Mouse (Mus musculus) urinary bladder, adult 18-20 months (tissue): ENCODE measurements at regions not wholly inside any gene's neighbourhood (a gene's known extent, or its start where the extent isn't known, plus 50 kb on each side); places are given as distances from the start of the nearest gene placed in this dataset.

Source experiments
- DNase-seq, 2 experiments: peaks; one replicate each; pipeline ENCODE4 v3.0.0; 2022; ENCODE audit warnings: low spot score in 2 of 2, mixed read lengths in 2 of 2

DNA sequence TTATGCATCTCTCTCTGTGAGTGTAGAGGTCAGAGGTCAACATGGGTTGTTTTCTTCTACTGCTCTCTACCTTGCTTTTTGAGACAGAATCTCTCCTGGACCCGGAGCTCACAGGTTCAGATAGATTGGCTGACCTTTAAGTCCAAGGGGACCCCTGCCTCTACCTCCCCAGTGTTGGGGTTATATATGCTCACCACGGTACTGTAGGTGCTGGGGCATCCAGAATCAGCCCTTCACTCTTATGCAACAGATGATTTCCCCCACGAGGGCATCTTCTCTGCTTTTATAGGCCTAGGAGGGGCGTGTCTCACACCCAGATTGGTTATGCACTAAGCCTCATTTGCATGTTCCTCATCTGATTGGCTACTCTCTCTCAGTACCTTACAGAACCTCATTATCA lies 282.5 kb upstream of the Zfp64 start:
- DNase-seq: no peak

DNA sequence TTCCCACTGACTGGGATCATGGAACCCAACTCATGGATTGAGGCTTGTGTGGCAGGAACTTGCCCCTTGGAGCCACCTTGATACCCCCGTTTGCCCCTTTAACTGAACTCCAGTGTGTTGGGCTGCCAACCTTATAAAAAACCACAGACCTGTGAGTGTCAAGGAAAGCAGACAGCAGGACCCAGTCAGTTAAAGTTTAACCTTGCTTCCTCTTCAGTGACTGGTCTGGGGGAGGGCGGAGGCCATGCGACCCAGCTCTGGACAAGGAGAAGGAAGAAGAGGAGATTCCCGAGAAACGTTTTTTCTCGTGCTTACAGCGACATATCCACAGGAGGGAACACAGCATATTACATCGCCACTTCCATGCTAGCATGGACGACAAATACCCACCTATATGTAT lies 281.9 kb upstream of the Zfp64 start:
- DNase-seq: no peak

DNA sequence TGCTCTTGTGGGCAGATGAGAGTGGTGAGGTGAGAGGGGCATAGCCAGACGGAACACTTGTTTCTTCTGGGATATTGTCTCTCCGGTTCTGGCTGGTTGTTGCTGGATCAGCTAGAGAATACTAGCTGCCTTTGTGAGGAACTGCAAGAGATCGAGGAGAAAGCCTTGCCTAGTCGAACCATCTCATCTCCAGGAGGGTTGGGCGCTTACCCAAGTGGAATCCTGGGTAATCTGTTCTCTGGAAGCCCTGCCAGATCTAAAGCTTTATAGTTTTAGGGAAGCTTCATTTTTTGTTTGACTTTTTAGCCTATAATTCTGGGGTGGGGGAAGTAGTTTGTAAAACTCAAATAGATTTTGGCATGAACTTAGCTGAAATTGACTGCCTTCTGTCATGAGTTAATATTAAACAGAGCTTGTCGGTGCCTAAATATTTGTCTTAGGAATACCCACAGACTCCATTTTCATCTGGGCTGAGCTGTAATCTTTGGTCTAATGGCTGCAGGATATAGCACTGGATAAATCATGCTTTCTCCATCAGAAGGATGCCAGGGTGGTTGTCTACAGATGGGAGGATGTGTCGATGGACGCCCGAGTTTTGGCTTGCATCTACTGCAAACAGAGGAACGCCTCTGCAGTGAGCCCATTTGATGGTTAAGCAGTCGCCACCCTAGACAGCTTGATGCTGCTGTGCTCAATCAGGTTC lies 279.1 kb upstream of the Zfp64 start:
- DNase-seq: no peak

GRCm38 (mm10) chr2:169233151-169234123 lies 278.1 kb upstream of the Zfp64 start:
- DNase-seq: no peak

DNA sequence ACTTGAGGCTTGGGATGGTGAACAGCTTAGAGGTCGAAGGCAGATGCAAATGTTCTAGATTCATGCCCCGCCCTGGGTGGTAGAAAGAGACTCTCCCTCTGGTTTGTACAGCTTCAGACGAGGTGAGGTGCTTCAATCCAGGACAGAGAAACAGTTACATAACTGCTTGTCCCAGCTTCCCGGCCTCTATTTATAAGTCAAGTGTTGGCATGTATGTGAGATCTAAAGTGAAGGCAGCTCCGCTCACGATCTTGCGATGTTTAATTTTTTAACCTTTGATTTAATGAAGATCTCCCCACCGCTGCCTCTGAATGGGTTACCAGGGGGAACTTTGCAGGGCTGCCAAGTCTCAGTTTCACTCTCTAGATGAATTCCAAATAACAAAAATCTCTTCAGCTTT lies 266.9 kb upstream of the Zfp64 start:
- no peak for DNase-seq

GRCm38 (mm10) chr2:169221141-169221540 lies 265.8 kb upstream of the Zfp64 start:
- no peak for DNase-seq

DNA sequence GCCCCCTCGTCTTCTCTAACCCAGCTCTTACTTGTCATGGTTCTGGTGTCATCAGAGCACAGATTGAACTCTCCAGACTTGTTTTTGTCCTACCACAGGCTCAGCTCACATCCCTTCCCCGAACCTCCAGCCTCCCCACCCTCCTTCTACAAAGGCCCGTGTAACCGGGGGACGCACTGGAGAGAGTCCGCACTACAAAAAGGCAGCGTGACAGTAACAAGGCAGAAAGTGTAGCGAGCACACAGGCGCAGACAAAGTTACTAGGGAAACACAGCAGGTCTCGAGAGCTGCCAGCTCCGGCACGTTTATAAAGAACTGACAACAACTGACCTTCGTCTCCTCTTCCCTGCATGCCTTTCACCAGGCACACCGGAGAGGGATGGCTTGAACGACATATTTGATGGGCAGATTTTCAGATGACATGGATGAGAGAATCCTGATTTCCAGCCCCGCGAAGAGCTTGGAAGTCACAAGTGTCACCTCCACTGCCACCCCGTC lies 260.2 kb upstream of the Zfp64 start:
- no peak for DNase-seq

DNA sequence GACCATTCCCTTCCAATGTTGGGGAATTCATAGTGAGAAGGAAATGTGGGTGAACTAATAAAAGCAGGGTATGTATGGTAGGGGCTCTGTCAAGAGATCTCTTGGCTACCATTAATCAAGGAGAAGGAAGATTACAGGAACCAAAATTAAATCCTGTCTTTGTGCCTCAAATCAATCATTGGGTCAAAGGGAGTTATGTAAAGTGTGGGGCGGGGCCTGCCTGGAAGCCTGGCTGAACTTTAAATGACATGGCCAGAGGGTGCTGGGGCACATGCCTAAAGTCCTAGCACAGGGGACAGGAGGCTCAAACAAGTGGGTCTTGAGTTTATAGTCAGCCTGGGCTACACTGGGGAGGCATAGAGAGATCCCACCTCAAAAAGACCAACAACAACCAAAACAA lies 259.0 kb upstream of the Zfp64 start:
- DNase-seq: no peak

DNA sequence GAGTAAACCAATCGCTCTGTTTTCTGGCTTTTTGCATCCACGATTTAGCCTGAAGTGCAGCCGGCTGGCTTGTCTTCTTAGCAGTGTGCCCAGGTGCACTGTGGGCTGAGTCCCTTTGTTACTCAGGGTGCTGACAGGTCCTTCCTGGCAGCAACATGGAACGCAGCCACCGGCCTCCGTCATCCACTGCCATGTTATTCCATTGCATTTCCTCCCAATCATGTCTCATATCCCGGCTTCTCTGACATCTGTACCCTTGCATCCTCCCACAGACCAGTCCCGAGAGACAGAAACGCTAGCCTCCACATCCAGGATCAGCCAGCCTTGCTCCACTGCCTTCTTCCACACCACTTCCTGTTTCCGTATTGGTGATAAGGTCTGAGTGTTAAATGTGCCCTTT lies 257.9 kb upstream of the Zfp64 start:
- DNase-seq: no peak

DNA sequence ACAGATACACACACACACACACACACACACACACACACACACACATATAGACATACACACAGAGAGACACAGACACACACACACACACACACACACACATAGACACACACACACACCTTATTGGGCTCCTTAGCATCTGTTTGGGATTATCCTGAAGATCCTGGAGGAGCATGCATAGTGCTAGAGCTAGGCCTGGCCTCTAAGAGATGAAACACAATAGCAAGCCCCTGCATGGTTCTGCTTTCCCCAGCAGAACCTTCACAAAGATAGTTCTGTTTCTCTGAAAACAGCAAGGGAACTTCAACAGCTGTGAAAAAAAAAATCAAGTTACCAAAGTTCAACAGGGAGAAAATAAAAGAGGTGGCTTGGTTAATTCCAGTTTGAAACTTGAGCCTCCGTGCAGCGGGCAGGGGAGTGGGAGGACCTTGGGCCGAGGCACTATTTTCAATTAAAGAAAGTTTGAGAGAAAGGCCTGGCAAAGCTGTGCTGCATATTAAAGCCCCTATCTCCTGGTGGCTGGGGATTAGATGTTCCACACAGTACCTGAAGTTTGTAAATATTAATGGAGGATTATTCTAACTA lies 257.4 kb upstream of the Zfp64 start:
- DNase-seq: no peak

DNA sequence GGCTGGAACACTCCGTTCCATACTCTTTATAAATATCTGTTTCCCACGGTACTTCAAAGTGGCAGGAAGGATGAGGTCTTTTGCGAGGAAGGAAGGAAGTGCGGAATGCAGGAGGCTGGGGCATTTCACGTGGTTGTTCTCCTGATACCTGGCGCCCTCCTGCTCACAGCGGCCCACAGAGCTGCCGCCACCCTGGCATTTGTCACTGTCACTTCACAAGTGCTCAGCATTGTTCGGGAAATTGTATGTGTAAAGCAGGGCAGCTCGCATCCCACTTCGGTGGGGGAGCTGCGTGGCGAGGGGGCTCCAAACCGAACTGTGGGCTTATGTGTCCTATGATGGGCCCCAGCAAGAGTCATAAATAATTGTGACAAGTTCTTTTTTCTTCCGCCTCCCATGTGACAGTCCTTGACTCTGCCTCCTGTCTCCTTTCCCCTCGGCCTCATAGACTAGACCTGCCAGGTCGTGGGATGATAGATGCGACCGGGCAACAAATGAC lies 248.9 kb upstream of the Zfp64 start:
- no peak for DNase-seq

DNA sequence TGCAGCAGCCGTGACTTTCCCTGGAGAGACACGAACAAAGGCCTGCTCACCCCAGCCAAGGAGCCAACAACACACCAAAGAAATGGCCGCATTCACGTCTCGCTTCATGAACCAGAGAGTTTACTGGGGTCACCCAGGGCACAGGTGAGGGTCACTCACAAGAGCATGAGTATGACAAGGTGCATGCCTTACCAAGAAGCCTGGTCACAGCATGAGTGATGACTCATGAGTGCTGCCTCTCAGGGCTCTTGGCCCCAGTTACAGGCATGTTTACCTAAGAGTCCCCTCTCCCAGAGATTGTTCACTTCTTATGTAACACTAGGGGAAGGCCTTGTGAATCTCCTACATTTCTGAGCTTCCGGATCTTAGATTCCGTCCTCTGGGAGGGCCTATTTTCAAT lies 236.6 kb upstream of the Zfp64 start:
- no peak for DNase-seq

GRCm38 (mm10) chr2:169191465-169191864 lies 236.1 kb upstream of the Zfp64 start:
- DNase-seq: no peak

DNA sequence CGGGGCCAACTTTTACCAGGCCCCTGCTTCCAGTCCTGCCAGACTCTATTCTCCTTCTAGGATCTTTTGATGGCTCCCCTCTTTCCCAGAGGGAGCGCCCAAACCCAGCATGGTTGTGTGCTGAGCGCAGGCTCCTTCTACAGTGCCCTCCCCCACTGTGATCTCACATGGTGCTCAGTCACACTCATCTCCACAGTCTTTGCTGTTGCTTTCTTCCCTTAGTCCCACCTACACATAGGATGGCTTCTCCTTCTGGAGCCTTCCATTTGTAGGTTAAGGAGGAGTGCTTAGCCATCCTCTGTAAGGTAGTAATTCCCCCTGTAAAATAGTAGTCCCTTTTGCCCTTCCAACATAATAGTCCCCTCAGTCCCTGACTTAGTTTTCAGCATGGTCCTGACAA lies 222.2 kb upstream of the Zfp64 start:
- DNase-seq: no peak

DNA sequence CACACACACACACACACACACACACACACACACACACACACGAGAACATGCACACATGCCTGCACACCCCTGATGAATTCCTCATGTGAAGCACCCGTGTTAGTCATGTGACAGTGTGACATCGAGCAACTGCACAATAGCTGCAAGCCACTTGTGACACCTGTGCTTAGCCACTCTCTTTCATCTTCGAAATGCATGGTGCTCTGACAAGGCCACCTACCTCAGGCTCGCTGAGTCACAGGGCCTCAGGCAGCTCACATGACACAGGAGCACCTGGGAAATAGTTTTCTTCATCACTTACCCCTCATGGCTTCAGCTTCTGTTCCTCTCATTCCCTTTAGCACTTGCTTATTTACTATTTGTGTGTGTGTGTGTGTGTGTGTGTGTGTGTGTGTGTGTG lies 213.4 kb upstream of the Zfp64 start:
- no peak for DNase-seq

DNA sequence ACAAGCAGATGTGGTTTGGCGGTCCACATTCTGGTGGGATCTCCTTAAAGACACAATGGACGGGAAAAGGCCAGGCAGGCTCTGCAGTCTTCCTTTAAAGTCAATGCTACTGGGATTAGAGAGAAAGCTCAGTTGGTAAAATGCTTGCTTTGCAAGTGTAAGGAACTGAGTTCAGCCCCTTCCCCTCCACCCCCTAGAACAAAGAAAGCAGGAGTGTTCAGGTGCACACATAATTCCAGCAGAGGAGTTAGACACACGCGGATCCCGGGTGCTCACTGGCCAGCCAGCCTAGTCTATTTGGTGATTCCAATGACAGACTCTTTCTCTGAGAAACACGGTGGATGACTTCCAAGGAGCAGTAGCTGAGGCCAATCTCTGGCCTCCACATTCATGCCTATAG lies 213.0 kb upstream of the Zfp64 start:
- DNase-seq: no peak

DNA sequence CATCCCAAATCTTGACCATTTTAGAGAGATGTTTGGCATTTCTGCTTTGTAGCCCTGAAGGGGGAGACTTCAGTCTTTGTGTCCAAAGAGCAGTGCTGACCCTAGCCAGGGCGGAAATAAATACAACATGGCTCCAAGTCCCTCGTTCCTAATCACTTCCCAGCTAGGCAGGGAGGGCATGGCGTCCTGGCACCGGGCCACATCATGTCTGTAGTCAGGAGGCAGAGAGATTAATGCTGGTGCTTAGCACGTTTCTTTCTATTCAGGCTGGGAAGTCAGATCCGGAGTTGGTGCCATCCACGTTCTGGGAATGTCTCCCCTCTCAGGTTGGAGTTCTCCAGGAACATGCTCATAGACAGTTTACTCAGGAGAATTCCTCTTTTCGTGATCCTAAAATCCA lies 206.3 kb upstream of the Zfp64 start:
- DNase-seq: no peak

- DNase-seq: no peak
Observed at GRCm38 (mm10) chr2:169158760-169159159, 203.4 kb upstream of the Zfp64 start.

- no peak for DNase-seq
Observed at GRCm38 (mm10) chr2:169158005-169158673, 202.8 kb upstream of the Zfp64 start.

DNA sequence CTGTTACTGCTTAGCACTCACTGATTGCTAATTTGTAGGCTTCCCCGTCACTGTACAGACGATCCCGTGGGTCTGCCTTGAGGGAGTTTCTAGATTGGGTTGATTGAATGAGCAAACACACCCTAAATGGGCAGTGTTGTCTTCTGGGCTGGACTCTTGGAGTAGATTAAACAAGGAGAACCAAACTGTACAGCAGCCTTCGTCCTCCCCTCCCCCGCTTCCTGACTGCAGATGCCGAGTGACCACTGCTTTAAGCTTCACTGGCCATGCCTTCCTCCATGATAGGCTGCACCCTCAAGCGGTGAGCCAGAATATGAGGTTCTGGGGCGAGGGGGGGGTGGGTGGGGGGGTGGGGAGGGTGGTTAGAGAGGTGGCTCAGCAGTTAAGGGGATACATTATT lies 201.5 kb upstream of the Zfp64 start:
- DNase-seq: no peak

DNA sequence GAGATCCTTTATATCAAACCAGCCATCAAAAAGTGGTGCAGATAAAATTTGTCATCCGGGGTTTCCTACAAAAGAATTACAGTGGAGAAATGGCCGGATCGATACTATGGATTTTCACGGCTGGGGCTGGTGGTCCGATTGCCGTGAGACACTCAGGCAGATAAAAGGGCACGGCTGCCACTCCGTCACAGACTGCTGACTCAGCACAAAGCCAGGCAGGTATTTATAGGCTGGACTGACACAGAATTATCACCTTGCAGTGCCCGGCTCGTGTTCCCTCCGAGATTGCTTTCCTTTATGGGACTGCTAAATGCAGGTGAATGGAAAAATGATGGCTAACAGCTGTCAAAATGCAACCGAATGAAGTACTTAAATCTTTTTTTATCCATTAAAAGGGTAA lies 199.5 kb upstream of the Zfp64 start:
- DNase-seq: no peak

- DNase-seq: no peak
Observed at GRCm38 (mm10) chr2:169147655-169148054, 192.3 kb upstream of the Zfp64 start.
